Mouse (Mus musculus) urinary bladder, adult 18-20 months (tissue): Measurements from ENCODE around the gene Helq.
A peak's percentile ranks its signal among the peaks of the same experiment; 100 is the strongest.

Experiments
- DNase-seq, 2 experiments: peaks; one replicate each; pipeline ENCODE4 v3.0.0; 2022; ENCODE audit warnings: low spot score in 2 of 2, mixed read lengths in 2 of 2

Helq gene

DNA sequence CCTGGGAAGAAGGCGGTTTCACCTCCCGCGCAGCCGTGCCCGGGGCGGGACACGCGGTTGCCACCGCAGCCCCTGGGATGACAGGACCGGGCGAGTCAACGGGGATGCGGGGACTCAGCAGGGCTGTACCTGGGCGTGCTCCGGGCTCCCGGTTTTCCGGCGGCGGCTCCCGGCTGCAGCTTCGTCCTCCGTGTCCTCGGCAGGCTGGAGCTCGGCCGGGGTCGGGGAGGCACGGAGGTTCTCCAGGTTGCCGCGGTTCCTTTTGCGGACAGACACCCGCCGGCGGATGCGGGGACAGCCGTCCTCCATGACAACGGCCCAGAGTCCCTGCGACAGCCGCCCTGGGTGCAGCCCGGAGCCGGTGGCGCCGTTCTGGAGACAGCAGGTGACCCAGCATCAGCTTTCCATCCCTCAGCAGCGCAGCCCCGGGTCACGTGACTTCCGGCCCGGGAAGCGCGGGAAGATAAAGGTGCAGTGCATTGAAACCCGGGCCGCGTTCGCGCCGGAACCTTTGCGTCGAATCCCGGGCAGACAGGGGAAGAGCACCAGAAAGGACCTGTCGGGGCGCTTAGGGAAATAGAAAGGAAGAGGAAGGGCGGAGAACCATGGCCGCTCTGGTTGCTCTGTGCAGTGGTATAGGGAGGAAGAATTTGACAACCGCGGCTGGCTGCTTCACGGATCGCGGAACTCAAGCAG, at the start of gene Helq, which contains the start of gene Mrps18c:
Helq (minus strand) TSS at position 434 of the 696 bp plus-strand sequence.
Mrps18c (plus strand) TSS at position 463 of the 696 bp plus-strand sequence.
- DNase-seq, result peak; percentile 82 to 87

DNA sequence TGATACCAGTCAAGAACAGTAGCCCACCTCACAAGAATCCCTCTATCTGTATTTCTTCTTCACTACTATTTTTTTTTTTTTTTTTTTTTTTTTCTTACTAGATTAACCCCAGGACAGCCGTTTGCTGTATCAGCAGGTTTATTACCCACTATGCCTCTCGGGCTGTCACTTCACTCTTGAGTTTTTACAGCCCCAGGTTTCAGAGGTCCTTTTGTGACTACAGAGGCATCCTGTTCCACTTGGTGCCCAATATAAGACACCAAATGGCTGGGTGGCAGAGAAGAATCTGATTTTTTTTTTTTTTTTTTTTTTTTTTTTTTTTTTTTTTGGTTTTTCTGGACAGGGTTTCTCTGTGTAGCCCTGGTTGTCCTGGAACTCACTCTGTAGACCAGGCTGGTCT, 48.7 kb upstream of the Helq start:
- no peak for DNase-seq

DNA sequence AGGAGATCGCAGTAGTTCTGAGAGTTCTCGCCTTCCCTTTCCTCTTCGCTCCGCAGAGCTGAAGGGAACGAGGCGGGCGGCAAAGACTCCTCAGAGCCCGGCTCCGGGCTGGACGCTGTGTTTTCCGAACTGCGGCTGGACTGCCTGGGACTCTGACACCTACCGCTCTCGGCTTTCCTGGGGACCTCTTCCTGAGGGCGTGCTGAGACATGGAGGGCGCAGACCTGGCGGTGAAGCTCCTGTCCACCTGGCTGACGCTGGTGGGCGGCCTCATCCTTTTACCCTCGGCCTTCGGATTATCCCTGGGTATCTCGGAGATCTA, 48.2 kb upstream of the Helq start:
- no peak for DNase-seq

DNA sequence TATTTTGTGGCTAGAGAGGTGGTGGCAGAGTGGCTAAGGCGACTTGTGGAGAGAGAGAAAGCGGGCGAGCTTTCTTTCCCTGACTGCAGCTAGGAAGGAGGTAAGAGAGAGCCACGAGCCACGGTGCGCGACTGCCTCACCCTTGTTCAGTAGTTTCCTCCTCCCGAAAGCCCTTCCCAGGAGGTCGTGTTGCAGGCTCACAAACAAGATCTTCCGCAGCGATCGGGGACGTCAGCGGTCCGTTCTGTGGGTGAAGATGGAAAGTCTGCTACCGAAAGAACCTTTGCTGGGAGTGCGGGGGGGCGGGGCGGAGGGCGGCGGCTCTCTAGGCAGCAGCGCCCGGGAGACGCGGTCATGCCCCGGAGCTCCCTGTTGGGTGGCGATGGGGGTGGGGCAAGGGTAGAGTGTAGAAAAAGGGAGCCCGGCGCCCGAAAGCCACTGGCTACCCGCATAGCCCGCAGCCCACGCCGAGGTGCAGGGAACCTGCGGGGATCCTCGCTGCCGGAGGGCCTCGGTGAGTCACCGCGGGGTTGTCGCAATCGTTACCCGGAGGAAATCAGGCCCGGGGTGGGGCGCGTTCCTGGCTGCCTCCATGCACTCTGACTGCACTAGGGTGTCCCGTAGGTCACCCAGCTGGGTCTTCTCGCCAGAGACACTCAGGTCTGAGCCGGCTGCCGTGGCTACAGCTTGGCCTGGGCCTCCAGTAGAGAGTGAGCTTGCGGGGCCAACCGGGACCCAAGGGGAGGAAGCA, 47.6 kb upstream of the Helq start:
- peak; percentile 86 to 91 for DNase-seq

DNA sequence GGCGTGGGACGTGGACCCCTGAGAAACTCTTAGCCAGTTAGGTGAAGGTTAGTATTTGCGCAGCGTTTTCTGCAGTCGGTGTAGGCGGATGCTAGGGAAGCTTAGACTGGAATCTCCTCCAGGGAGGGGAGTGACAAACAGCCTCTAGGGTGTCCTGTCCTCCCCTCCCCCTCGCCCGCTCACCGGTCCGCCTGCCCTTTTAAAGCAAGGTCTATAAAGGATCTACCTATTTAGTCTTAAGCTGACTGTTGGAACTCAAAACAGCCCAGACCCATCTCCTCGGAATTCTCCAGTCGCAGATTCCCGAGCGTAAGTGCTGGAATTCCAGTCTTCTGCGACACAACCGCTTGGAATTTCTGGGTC, 47.1 kb upstream of the Helq start, which contains the start of gene Gpat3:
Gpat3 (plus strand) TSS at position 229 of the 363 bp plus-strand sequence.
- peak; percentile 10 to 46 for DNase-seq

DNA sequence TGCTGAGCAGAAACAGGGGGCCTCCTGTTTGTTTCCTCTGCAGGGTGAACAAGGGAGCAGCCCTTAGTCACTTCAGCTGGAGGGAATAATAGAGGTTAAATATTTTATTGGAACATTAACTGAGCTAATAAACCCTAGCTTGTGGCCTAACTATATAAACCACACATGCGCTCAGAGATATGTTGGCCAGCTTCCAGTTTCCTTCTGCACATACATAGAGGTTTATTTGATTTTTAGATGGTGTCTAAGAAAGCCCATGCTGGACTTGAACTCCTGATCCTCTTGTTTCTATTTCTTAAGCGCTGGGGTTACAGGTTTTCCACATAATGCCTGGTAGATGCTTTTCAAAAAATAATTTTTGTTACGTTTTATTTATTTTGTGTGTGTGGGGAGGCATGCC, 46.1 kb upstream of the Helq start:
- no peak for DNase-seq

DNA sequence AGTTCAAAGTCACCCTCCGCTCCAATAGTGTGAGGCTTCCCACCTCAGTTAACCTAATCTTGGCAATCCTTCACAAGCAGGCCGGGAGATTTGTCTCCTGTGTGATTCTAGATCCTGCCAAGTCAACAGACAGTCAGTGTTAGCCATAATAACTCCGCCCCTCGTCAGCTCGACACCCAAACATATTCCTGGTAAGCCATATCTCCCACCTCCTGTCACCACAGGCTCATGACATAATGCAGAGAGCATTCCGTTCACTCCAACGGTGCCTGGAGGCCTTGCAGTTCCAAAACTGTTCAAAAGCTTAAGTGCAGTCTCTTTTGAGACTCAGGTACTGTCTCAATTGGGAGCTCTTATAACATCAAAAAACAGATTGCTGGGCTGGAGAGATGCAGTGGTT, 39.5 kb upstream of the Helq start:
- DNase-seq, result no peak

DNA sequence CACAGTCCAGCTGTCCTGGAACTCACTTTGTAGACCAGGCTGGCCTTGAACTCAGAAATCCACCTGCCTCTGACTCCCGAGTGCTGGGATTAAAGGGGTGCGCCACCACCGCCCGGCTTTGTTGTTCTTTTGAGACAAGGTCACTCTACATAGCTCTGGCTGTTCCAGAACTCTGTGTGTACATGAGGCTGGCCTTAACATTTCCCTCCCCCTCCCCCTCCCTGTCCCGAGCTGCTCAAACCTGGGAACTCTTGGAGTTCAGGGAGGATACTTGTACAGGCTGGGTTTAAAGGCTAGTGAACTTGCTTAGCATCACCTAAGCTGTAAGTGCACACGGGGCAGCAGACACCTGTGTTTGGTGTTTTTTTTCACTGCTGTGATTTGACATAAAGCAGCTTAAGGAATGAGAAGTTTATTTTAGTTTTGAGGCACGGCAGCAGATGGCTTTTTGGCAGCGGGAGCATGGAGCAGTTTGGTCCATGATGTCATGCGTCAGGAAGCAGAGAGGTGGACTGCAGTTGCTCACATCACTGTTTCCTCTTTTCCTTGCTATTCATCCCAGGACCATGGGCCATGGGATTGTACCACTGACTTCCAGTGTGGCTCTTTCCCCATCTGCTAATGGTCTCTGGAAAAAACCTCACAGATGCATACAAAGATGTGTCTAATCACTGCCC, 37.6 kb upstream of the Helq start:
- DNase-seq, result no peak

DNA sequence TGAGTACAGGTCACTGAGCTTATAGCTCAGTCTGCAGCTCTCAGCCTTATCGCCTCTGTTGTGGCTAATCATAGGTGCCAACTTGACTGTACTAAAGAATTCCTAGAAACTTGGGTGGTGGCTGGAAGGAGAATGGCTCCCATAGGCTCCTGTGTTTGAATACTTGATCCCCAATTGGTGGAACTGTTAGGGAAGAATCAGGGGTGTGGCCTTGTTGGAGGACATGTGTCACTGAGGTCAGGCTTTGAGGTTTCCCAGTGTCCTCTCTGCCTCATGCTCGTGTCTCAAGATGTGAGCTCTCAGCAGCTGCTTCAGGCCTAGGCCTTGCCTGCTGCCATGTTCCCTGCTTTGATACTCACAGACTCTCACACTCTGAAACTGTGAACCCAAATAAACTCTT, 35.4 kb upstream of the Helq start:
- DNase-seq, result no peak

DNA sequence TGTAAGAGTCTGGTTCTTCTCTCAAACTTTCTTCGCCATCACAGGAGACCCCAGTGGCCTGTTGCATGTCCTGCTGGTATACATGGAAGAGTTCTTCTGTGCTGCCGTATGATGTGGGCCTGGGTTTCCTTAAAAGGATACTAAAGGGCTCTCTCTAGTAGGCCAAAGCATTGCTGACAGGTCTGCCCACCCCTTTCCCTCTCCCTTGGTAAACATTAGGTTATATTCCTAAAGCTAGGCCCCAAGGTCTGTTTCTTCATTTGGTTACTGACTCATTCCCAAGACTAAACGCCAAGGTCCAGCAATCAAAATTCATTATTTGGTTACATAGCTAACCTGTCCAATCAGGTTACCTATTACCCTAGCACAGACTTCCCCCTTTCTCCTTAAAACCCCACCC, 34.3 kb upstream of the Helq start:
- no peak for DNase-seq

DNA sequence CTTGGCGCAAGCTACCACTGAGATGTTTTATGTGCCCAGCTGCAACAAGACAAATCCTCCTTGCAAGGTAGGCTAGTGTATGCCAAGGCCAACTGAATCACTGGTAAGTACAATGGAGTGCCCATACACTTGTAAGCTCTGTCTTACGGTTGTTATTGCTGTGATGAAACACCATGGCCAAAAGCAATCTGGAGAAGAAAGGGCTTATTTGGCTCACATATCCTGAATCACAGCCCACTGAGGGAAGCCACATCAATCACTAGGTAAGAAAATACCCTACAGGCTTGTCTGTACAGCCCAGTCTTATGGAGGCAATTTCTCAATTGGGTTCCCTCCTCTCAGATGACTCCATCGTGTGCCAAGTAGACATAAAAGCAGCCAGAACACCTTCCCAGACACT, 30.3 kb upstream of the Helq start:
- DNase-seq, result no peak

DNA sequence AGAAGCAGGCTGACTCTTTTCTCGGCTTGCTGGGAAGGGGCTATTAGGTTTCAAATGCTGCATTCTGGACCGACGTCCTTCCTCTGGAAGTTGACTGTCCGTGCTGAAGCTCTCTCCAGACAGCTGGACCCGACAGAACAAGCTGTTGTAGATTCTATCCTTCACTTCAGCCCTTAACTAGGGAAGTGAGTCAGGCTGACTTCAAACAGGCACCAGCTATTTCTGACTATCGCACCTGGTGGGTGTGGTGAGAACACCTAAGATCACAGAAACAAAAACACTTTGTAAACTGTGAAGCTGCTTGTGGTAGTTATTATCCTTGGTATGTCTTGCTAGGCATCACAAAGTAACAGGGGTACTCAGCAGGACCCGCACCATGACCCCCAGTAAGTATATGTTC, 28.1 kb upstream of the Helq start:
- no peak for DNase-seq

DNA sequence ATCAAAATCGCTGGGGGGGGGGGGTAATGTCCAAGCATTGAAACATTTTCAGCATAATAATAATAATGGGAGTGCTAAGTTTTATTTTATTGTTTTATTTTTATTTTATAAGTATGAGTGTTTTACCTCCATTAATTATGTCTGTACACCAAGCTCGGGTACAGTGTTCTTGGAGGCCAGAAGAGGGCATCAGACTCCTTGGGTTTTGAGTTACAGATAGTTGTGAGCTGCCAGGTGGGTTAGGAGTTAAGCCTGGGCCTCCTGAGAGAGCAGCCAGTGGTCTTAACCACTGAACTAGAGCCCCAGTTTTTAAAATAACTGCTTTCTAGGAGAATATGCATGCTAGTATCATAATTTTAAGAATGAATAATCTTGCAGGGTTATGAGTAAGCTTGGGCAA, 27.6 kb upstream of the Helq start:
- no peak for DNase-seq

DNA sequence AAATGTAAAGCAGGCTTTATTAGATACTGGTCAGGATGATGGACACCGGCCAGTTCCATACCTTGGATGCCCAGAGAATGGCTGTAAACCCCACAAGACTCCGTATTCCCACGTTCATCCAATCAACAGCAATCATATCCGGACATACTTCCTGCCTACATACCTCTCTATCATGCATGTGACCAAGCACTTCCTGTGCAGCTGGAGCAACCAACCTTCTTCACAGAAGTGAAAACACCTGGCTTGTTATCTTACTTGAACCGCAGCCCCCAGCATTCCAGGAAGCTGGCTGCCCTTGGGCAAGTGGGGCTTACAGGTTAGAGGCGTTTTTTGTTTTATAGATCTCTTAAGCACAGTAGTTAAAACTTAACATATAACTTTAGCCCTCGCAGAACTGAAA, 24.4 kb upstream of the Helq start:
- no peak for DNase-seq

DNA sequence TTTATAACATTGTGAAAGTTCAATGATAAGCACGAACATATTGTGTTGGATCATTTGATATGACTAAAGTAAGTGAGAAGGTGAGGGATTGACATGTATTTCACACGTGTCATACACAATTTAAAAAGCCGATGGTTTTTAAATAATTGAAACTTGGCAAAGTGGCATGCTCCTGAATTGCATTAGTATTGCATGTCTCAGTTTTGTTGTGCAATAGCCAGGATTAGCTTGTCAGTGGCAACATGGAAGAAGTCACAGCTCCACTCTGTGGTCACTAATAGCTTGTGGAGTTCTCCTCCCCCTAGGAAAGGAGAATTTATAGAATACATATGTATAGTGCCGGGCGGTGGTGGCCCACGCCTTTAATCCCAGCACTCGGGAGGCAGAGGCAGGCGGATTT, 23.0 kb upstream of the Helq start:
- DNase-seq, result no peak

DNA sequence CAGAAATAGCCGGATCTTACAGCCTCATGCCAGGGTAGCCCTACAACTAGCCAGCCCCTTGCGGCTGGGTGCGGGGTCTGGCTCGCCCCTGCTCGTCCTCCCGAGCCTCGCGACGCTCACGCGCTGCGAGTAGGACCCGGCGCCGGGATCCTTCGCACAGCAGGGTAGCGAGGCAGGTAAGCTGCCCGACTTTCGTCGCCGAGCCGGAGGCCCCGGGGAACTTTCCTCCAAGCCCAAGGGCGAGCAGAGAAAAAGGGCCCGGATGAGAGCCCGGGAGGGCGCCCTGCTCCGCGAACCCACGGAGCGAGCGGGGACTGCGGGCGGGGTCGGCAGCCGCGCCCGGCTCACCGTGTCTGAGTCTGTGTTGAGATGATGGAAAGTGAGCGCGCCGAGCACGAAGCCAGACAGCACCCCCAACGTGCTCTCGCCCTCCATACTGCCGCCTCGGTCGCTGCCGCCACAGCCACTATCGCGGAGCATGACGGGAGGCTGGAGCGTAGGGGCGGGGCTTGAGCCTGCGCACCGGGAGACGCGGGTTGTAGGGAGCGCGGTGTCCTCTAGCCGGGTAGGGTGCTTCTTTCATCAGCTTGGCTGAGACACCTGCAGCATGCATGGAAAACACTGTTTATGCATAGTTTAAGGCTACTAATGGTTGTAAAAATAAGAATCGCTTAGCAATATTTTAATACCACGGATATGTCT, 22.2 kb upstream of the Helq start, which contains the start of gene Abraxas1:
Abraxas1 (minus strand) TSS at position 483 of the 702 bp plus-strand sequence.
- peak; percentile 79 to 85 for DNase-seq

DNA sequence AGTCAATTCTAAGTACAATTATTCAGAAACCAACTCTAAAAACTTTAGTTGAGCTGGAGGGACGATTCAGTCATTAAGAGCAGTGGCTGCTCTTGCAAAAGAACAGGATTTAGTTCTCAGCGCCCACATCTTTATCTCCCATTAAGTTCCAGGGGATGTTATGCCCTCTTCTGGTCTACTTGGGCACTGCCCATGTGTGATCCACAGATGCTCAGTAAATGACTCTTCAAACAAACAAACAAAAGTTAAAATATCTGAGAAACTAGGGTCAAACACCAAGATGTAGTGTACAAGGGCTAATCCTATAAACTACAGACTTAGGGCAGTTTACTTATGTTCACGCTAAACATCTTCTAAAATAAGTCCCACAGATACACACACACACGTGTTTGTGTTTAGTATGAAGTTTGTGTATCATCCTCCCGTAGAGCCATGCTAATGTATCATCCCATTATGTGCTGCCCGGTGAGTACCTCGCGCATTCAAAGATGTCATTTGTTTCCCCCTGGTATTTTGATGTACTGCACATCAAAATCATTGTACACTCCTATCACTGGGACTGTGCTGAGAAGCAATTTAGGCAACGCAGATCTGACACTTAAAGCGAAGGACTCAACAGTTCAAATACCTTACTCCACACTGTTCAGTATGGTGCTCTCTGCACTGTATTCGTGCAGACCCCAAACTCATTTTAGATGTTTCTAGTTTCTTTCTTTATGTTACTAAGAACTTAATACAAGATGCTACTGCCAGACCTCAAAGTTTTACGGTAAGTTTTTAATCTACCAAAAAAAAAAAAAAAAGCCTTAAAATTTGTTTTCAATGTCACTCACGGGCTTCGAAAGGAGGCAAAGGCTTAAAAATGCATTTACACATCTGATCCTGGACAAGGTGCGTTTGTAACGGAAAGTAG, 21.4 kb upstream of the Helq start:
- DNase-seq, result no peak

DNA sequence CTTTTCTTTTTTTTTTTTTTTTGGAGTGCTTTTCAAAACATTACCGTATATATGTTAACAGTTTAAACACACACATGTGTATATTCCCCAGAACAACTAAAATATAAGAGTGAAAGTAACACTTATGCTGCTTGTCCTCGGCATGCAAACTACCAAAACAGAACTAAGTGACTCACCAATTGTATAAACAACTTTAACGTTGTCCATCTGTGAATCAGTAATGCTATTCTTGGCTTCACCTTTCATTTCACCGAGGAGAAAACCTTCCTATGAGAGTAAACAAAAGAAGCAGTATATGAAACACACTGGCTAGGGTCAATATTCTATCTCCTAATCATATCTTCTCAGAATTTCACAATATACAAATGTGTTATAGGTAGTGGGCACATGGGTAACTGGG, 19.9 kb upstream of the Helq start:
- no peak for DNase-seq

DNA sequence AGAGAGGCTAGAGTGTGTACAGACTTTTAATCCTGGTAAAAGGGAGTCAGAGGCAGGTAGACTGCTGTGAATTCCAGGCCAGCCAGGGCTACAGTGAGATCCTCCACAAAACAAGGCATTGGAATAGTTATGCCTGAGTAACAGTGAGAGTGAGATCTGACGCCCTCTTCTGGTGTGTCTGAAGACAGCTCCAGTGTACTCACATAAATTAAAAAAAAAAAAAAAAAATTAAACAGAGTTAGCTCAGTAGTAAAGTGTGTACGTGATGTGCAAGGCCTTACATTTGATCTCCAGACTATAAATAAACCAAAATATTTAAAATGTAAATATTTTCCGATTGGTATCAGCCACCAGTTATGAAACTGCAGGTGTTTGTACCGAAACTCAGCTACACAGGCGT, 4.3 kb downstream of the Helq start:
- no peak for DNase-seq

DNA sequence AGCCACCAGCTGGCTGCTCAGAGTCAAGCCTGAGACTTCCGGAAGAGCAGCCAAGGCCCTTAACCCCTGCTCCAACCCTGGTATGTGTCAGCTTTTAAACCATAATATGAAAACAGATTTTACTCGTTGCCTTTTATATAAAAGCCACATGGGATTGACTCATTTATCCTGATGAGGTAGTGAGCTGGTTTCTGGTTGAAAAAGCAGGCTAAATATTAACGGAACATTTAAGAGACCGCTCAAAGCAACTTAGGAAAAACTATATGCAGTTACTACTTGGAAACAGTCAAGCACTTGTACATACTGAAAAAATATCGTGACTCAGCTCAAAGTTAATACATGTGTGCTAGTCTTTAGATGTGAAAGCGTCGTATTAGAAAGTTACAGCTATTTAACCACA, 6.1 kb downstream of the Helq start:
- no peak for DNase-seq

DNA sequence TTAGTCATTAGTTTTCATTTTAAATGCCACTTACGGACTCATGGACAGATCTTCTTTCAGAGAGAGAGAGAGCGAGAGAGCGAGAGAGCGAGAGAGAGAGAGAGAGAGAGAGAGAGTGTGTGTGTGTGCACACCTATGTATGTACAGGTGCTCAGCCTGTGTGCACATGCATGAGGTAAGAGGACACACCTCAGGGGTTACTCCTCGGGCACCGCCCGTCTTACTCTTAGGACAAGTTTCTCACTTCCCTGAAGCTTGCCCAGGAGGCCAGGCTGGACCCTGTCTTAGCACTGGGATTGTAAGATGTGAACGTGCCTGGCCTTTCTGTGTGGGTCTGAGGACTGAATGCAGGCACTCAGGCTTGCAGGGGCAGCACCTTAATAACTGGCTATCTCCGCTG, 10.9 kb downstream of the Helq start:
- no peak for DNase-seq
